Mouse (Mus musculus): ENCODE measurements around the gene Ccm2.

DNA sequence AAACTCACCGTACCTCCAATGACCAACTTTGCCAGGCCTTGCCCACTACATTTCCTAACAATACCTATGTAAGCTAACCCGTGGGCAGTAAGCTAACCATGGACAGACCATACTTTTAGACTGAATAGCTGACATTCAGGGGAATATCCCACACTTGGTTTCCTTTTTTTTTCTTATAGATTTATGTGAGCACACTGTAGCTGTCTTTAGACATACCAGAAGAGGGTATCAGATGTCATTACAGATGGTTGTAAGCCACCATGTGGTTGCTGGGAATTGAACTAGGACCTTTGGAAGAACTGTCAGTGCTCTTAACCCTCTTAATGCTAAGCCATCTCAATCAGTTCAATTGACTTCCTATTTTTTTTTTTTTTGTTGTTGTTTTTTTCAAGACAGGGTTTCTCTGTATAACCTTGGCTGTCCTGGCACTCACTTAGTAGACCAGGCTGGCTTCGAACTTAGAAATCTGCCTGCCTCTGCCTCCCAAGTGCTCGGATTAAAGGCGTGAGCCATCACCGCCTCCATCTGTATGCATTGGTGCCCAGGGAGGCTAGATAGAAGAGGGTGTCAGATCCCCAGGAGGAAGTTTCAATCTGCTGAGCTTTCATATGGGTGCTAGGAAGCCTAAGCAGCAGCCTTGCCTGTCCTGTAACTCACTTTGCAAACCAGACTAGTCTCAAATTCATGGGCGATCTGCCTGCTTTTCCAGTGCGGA, 22.4 kb upstream of the Ccm2 start:
- TF ChIP-seq CTCF (IDR thresholded peaks at IDR 0.05; ENCODE audit: borderline replicate concordance, insufficient read depth, low read depth, low read length) (no peak), POLR2A (IDR thresholded peaks at IDR 0.05; ENCODE audit: borderline replicate concordance, insufficient read depth, low read length) (no peak)

Measured in cerebellum, adult 2 months (tissue).